Mouse (Mus musculus) CH12.LX (cell line): ENCODE measurements at regions not wholly inside any gene's neighbourhood (a gene's known extent, or its start where the extent isn't known, plus 50 kb on each side); places are given as distances from the start of the nearest gene placed in this dataset.

Experiments
- CTCF ChIP-seq, 2 experiments: IDR thresholded peaks in 1 of 2; conservative IDR thresholded peaks in 1 of 2; 2 replicates each; pipeline ENCODE4 v1.5.1; 2011 to 2012; ENCODE audit warnings: low read depth in 2 of 2, low read length in 2 of 2, improper control_type of control experiment in 1 of 2, inconsistent platforms in 1 of 2, mild to moderate bottlenecking in 1 of 2, moderate library complexity in 1 of 2
- EP300 ChIP-seq: IDR thresholded peaks from 2 replicates; pipeline ENCODE4 v1.6.1; 2011; ENCODE audit warnings: low read length, improper control_type of control experiment
- POLR2A ChIP-seq: IDR thresholded peaks from 2 replicates; pipeline ENCODE4 v1.6.1; 2011; ENCODE audit warnings: low read depth, mild to moderate bottlenecking, improper control_type of control experiment, low read length
- SIN3A ChIP-seq: IDR thresholded peaks from 2 replicates; pipeline ENCODE4 v1.6.1; 2012; ENCODE audit warnings: low read length, improper control_type of control experiment, inconsistent platforms
- USF1 ChIP-seq: IDR thresholded peaks from 2 replicates; pipeline ENCODE4 v1.6.1; 2014; ENCODE audit warnings: low read depth, mild to moderate bottlenecking, inconsistent platforms, low read length, improper control_type of control experiment

- TF ChIP-seq CTCF (conservative IDR thresholded peaks at IDR 0.05 in 1 of 2, IDR thresholded peaks at IDR 0.05 in 1 of 2; ENCODE audit: low read depth in 2 of 2, low read length in 2 of 2) (no peak), SIN3A (no peak), EP300 (no peak), POLR2A (no peak), USF1 (no peak)
These were observed 410.4 kb downstream of the Glrx3 start for GRCm38 (mm10) chr7:137847856-137848255.
